Mouse (Mus musculus) intestine, embryonic 14.5 days (tissue): ENCODE measurements around the gene Tulp3. TPM values are rescaled to one million over a fixed set of nuclear protein-coding genes. Genes with fewer than 3 reads are reported as not detected.
"Not testable (repeated sequence)": the region's sequence is repeated elsewhere in the genome, so short reads cannot be mapped to it uniquely, and the experiment has no call there.

Experiments
- ATAC-seq: fragments of 200-750 bp; cut with Nextera tagmentation; replicated peaks from 2 replicates; pipeline ENCODE4 v1.8.0; 2017; ENCODE audit warnings: low read depth, moderate number of reproducible peaks, moderate TSS enrichment, moderate library complexity; ENCODE audit not compliant: low FRiP score, low TSS enrichment
- DNase-seq: peaks from one replicate; pipeline ENCODE4 v3.0.0-alpha.2; 2018; ENCODE audit warnings: low spot score
- H3K27ac ChIP-seq: fragments of 300-500 bp; sonication (generic); 2 replicates; pipeline ENCODE4 v1.5.1; 2014; ENCODE audit warnings: low read depth, mild to moderate bottlenecking, control low read depth
- H3K27me3 ChIP-seq: fragments of 300-500 bp; sonication (generic); replicated peaks from 2 replicates; pipeline ENCODE4 v1.6.1; 2014; ENCODE audit warnings: low read length, control low read depth; ENCODE audit not compliant: control insufficient read depth, insufficient read depth
- H3K36me3 ChIP-seq: fragments of 300-500 bp; sonication (generic); 2 replicates; pipeline ENCODE4 v1.6.1; 2014; ENCODE audit warnings: low read length, control low read depth; ENCODE audit not compliant: control insufficient read depth, insufficient read depth
- H3K4me1 ChIP-seq: fragments of 300-500 bp; sonication (generic); replicated peaks from 2 replicates; pipeline ENCODE4 v1.6.1; 2014; ENCODE audit warnings: low read length, control low read depth, mixed read lengths; ENCODE audit not compliant: control insufficient read depth, insufficient read depth
- H3K4me2 ChIP-seq: fragments of 300-500 bp; sonication (generic); 2 replicates; pipeline ENCODE4 v1.6.1; 2014; ENCODE audit warnings: low read length
- H3K4me3 ChIP-seq: fragments of 300-500 bp; sonication (generic); 2 replicates; pipeline ENCODE4 v1.5.1; 2014; ENCODE audit warnings: low read depth, low read length, control low read depth, mixed read lengths
- H3K9ac ChIP-seq: fragments of 300-500 bp; sonication (generic); 2 replicates; pipeline ENCODE4 v1.6.1; 2014; ENCODE audit warnings: mild to moderate bottlenecking, low read length
- H3K9me3 ChIP-seq: fragments of 300-500 bp; sonication (generic); 2 replicates; pipeline ENCODE4 v1.6.1; 2016; ENCODE audit warnings: low read length, control low read depth; ENCODE audit not compliant: control insufficient read depth
- WGBS: fragments of 180-500 bp; shearing (Covaris S2); extraction: QIAGEN DNeasy Blood & Tissue Kit; methylation state at CpG from one replicate; pipeline ENCODE4 v1.1.7; 2014; 5-methylcytosine and 5-hydroxymethylcytosine counted together
- polyA plus RNA-seq: library from polyadenylated mRNA; unstranded; fragments of >200 nt; fragmentation: Nextera tagmentation; extraction: Ambion mirVana; gene quantifications from 2 replicates; pipeline ENCODE4 v1.2.1, GENCODE M21; 2014

Gene Tulp3
- polyA plus RNA-seq, 1 experiment from 2014 or later, result 14.4 TPM

DNA sequence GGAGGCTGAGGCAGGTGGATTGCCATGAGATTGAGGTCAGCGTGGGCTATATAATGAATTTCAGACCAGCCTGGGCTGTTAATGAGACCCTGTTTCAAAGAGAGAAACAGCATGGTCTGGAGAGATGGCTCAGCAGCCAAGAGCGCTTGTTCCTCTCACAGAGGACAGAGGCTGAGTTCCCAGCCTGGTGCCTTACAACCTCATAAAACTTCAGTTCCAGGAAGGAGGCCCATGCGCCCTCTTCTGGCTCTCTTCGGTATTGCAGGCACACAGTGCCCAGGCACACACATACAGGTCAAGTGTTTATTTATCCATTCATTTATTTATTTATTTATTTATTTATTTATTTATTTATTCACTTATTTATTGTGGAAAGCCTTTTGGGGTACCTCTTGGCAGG is 47.3 kb downstream of the Tulp3 start:
- Histone ChIP-seq H3K36me3 (no peaks in the 10 kb centered on the region), H3K4me3 (no peak overlapping the region), H3K9ac (no peak overlapping the region), H3K4me2 (no peak overlapping the region), H3K27me3 (no peaks in the 10 kb centered on the region), H3K27ac (no peak overlapping the region), H3K9me3 (no peaks in the 10 kb centered on the region), H3K4me1 (no peaks in the 10 kb centered on the region)
- WGBS, result 33% methylated on average over 4 of the region's 4 CpGs
- ATAC-seq, result peak; percentile 81
- DNase-seq, result peak; percentile 94

DNA sequence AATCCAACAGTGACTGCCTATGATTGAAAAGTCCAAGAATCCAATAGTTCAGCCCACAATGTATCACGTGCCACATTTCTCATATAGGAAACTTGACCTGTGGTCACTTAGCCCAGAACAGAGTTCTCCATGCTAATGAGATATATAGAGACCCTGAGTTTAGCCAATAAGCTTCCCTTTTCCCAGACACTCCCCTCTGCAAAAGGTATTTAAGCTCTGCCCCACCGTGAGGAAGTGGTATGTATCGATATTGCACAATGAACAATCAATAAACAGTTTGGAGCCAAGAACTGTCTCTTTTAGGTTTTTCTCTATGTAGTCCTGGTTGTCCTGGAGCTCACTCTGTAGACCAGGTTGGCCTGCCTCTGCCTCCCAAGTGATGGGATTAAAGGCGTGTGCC is 50.9 kb downstream of the Tulp3 start:
- peaks cover 6% of the 10 kb centered on the region for H3K4me1 ChIP-seq
- no peak overlapping the region for H3K9ac ChIP-seq
- no peak for ATAC-seq
- peaks cover 7% of the 10 kb centered on the region; the same call in 1 of the 2 replicates for H3K27me3 ChIP-seq
- no peaks in the 10 kb centered on the region for H3K9me3 ChIP-seq
- H3K36me3 ChIP-seq, result no peaks in the 10 kb centered on the region
- H3K27ac ChIP-seq, result no peak overlapping the region
- WGBS, result 83% methylated on average over 4 of the region's 4 CpGs
- no peak for DNase-seq
- H3K4me3 ChIP-seq, result no peak overlapping the region
- H3K4me2 ChIP-seq, result no peak overlapping the region

DNA sequence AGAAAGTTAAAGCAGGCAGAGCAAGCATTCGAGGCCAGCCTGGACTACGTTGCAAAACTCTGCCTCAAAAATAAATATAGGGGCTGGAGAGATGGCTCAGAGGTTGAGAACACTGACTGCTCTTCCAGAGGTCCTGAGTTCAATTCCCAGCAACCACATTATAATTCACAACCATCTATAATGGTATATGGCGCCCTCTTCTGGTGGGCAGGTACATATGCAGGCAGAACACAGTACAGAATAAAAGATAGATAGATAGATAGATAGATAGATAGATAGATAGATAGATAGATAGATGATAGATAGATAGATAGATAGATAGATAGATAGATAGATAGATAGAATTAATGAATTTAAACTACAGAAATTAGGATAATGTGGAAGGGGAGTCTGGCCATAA is 53.0 kb downstream of the Tulp3 start:
- WGBS, result 82% methylated on average over 3 of the region's 3 CpGs
- H3K4me3 ChIP-seq, H3K9ac ChIP-seq, H3K9me3 ChIP-seq, H3K27ac ChIP-seq, ATAC-seq, H3K36me3 ChIP-seq, DNase-seq, H3K4me2 ChIP-seq: not testable (repeated sequence)
- peaks cover 14% of the 10 kb centered on the region for H3K4me1 ChIP-seq
- H3K27me3 ChIP-seq, result peaks cover 21% of the 10 kb centered on the region

DNA sequence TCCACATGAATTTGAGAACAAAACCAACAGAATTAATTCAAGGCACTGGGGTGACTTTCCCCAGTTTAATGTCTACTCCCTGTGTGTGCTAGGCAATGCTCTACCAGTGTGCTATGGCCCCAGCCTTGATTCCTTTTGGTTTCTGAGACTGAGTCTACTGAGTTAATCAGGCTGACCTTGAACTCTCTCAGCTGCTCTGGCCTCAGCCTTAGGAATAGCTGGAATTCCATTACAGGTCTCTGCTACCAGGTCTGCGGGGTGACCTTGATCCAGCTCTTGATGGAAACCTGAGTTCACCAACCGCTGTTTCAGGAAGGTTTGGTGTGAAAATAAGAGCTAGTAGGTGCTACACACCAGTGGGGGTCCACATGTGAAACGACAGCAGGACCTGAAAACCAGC is 53.8 kb downstream of the Tulp3 start:
- no peak overlapping the region for H3K4me2 ChIP-seq
- H3K27ac ChIP-seq, result no peak overlapping the region
- no peaks in the 10 kb centered on the region for H3K36me3 ChIP-seq
- H3K27me3 ChIP-seq, result peaks cover 21% of the 10 kb centered on the region
- 78% methylated on average over 3 of the region's 3 CpGs for WGBS
- ATAC-seq (no peak), DNase-seq (no peak)
- no peak overlapping the region for H3K9ac ChIP-seq
- no peaks in the 10 kb centered on the region for H3K9me3 ChIP-seq
- peaks cover 14% of the 10 kb centered on the region for H3K4me1 ChIP-seq
- H3K4me3 ChIP-seq, result no peak overlapping the region

DNA sequence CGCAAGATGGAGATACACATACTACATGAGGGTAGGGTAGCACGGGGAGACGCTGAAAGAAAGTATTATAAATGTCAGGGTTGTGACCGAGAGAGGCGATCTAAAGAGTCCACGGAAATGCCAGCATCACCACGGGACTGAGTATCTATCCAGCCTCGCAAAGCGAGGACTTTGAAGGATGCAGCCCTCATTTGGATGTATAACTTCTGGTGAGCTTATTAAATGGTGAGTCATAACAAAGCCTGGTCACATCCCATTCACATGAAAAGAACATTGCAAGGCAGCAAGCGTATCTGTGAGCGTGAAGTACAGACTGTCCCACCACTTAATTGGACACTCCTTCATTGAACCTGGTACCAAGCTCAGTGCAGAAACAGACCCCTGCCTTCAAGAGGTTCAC is 54.2 kb downstream of the Tulp3 start:
- peaks cover 21% of the 10 kb centered on the region for H3K27me3 ChIP-seq
- H3K4me2 ChIP-seq, result peak overlapping the region; percentile 97
- H3K27ac ChIP-seq, result no peak overlapping the region
- H3K4me1 ChIP-seq, result peaks cover 19% of the 10 kb centered on the region
- H3K9ac ChIP-seq, result no peak overlapping the region
- H3K4me3 ChIP-seq, result peak overlapping the region; percentile 67; the same call in 1 of the 2 replicates
- 36% methylated on average over 11 of the region's 11 CpGs for WGBS
- no peaks in the 10 kb centered on the region for H3K9me3 ChIP-seq
- ATAC-seq (no peak), DNase-seq (peak; percentile 54)
- H3K36me3 ChIP-seq, result no peaks in the 10 kb centered on the region

DNA sequence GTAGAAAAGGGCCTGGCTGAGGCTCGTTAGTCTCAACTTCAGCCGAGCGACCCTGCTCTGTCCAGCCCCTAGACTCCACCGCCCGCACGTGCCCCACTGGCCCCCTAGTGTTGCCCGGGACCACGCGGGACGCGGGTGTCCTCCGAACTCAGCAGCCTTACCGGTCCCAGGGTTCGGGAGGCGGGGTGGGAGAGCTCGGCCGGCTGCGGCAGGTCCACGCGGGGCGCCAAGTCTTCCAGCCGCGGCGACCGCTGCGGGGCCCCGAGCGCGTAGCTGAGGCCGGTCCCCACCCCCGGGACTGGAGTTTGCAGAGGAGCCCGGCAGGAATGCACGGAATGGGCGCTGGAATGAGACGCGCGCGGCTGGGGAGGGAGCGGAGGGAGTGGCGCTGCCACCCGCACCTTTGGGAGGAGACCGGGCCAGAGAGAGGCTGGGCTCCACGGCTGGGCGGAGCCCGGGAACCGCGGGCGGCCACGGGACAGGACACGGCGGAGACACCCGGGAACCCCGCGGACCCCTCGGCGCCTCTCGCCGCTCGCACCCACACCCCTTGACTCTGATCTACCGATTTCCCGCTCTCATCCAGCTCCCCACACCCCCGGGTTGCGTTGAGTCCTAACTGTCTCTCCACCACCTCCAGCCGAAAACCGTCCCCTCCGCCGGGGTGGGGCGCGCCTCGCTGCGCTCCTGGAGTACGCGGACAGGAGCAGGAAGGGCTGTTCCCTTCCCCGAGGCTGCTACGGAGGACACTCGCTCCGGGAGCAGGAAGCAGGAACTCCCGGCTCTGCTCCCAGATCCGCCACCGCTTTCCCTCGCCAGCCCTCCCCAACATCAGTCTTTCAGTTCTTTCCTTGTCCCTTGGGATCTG is 55.3 kb downstream of the Tulp3 start, which contains the start of gene Tead4:
Gene Tead4, minus strand, starts transcription at position 690 of the 868 bp plus-strand sequence.
- Histone ChIP-seq H3K9ac (peak within 1 kb of the TSS; percentile 55), H3K4me2 (peak within 1 kb of the TSS; percentile 97), H3K27me3 (peaks cover 21% of the 10 kb centered on the region), H3K36me3 (no peaks in the 10 kb centered on the region), H3K9me3 (no peaks in the 10 kb centered on the region), H3K27ac (peak within 1 kb of the TSS; percentile 22; the same call in 1 of the 2 replicates), H3K4me3 (peak within 1 kb of the TSS; percentile 67), H3K4me1 (peaks cover 23% of the 10 kb centered on the region)
- WGBS, result under 1% methylated on average over 77 of the region's 81 CpGs
- DNase-seq (peak; percentile 82), ATAC-seq (peak; percentile 89)

DNA sequence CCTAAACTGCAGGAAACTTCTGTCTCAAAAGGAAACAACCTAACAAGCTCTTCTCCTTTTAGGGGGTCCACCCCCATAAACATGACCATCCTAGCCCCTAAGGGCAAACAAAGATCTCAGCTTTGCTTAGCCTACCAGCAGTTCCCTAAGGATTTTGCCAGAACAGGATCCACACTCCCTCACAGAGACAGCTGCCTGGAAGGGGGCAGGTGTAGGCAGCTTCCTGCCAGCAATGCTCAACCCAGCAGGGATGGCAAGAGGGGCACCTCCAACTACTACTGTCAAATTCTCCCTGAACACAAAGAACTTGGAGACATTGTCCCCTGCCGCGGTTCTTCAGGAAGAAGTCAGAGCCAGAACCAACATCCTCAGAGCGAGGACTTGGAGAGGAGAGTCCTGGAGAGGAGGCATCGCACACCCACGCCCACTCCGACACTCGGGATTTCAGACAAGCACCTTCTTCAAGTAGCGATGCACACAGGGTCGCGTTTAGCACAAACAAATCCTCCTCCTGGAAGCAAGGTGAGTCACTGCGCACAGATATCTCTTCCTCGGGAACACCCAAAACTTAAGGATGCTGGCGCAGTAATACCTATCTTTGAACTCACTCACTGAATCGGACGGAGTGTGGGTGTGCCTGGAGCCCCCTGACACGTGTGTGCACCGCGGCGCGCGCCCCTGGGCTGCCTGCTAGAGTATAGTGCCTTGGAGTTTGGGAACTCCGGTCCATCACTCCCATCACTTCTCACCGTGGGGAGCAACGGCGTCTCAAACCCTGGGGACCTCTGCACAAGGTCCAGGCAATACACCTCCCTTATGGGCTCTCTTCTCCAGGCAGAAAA is 56.1 kb downstream of the Tulp3 start:
- no peaks in the 10 kb centered on the region for H3K36me3 ChIP-seq
- H3K27me3 ChIP-seq, result peaks cover 21% of the 10 kb centered on the region
- peak; percentile 56 for DNase-seq
- WGBS, result under 1% methylated on average over 25 of the region's 25 CpGs
- no peaks in the 10 kb centered on the region for H3K9me3 ChIP-seq
- peaks cover 23% of the 10 kb centered on the region for H3K4me1 ChIP-seq
- peak overlapping the region; percentile 55 for H3K9ac ChIP-seq
- H3K4me2 ChIP-seq, result peak overlapping the region; percentile 97
- peak overlapping the region; percentile 67 for H3K4me3 ChIP-seq
- no peak overlapping the region; the same call in 1 of the 2 replicates for H3K27ac ChIP-seq
- ATAC-seq, result peak; percentile 18; the same call in 1 of the 2 replicates

DNA sequence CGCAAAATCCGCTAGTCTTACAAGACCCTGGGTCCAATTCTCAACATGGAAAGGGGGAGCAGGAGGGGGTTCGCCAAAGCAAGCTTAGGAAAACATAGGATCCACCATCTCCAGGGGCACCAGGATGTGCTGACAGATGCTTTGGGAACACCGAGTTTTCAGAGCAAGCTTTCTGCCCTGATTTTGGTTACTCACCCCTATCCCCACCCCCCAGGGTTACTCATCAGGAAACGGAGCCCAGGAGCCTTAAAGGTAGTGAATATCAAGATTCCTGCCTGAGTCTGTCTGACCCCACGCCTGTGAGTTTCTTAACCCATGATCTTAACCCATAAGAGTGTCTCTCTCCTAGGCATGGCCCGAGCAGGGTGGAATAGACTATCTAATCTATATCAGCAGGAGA is 57.4 kb downstream of the Tulp3 start:
- Histone ChIP-seq H3K36me3 (no peaks in the 10 kb centered on the region), H3K27me3 (peaks cover 21% of the 10 kb centered on the region), H3K9ac (no peak overlapping the region), H3K4me3 (no peak overlapping the region), H3K4me1 (peaks cover 23% of the 10 kb centered on the region), H3K27ac (no peak overlapping the region), H3K9me3 (no peaks in the 10 kb centered on the region), H3K4me2 (no peak overlapping the region)
- DNase-seq (no peak), ATAC-seq (no peak)
- WGBS, result 53% methylated on average over 7 of the region's 7 CpGs
